Mouse (Mus musculus): ENCODE measurements around the gene Col2a1.

DNA sequence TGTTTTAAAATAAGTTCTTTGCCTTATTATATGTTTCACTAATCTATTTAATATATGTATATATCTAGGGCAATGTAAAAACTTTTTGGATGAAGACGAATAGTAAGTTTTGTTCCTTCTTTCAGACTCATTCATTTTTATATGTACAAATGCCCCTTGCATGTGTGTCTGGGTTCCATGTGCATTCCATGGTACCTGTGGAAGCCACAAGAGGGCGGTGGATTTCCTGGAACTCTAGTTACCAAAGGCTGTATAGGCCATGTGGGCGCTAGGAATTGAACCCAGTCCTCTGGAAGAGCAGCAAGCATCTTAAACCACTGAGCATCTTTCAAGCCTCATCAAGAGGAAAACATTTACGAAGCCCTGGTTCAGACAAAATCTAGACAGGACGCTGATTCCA, 39.9 kb upstream of the Col2a1 start:
- no peak for TF ChIP-seq EP300 (IDR thresholded peaks at IDR 0.05; ENCODE audit: low read depth)
- no peak for TF ChIP-seq CTCF (IDR thresholded peaks at IDR 0.05; ENCODE audit: low read depth)

Measured in heart, postnatal 0 days (tissue).